Mouse (Mus musculus): ENCODE data around the gene Ufsp1. TPM values are rescaled to one million over a fixed set of nuclear protein-coding genes. Genes with fewer than 3 reads are reported as not detected.
"Not testable (repeated sequence)": the region's sequence is repeated elsewhere in the genome, so short reads cannot be mapped to it uniquely, and the experiment has no call there.

The Ufsp1 gene
- polyA plus RNA-seq, 2 experiments, result 6.3 to 9.4 TPM

DNA sequence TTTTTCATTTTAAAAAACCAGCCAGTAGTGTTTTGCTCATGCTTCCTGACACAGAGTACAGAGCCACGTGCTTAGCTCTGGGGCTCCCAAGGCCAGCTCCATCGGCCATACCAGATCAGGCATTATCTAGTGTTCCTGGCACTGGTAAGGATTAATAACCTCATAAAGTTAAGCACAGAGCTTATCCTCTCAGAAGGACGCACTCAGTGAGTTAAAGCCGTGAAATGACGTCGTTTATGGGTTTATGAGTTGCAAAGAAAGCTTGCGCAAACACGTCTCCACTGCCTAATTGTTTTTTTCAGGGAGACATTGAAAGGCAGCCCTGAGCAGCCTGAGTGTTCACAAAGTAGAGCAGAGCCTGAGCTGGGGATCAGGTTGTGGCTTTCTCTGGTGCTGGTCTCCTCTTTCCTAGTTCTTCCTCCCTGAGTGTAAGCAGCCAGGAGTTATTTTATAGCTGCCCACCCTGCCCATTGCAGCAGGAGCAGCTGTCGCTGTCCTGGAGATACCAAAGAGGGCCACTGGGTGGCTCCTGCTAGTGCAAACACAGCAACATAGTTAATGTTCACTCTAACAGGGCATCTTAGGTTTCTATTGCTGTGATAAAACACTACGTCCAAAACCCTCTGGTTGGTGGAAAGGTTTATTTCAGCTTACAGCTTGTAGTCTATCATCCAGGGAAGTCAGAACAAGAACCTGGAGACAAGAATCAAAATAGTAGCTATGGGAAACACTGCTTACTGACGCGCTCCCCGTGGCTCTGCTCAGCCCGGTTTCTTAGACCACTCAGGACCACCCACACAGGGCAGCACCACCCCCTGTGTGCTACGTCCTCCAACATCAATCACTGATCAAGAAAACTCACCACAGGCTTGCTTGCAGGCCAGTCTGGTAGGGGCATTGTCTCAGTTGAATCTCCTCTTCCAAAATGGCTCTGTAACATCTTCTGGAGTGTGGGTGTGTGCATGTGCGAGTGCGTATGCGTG is 16.8 kb upstream of the Ufsp1 start:
- no peak overlapping the region for H3K27ac ChIP-seq
- no peak overlapping the region for H3K9ac ChIP-seq (replicated peaks)
- ATAC-seq (ENCODE audit: insufficient read depth) (no peak), DNase-seq (ENCODE audit: low read depth in 3 of 3, low spot score in 3 of 3) (no peak)
- no peaks in the 10 kb centered on the region for H3K27me3 ChIP-seq (ENCODE audit: control insufficient read depth, insufficient read depth, low read length)
- no peak overlapping the region for H3K4me2 ChIP-seq (ENCODE audit: low read depth)
- H3K4me1 ChIP-seq (replicated peaks; ENCODE audit: control insufficient read depth in 2 of 2, insufficient read depth in 2 of 2, low read length in 1 of 2), result no peaks in the 10 kb centered on the region
- no peaks in the 10 kb centered on the region for H3K36me3 ChIP-seq (replicated peaks; ENCODE audit: control insufficient read depth, insufficient read depth, low read depth)
- 50% methylated on average over 18 of the region's 18 CpGs for WGBS (ENCODE audit: insufficient replicate concordance)
- H3K9me3 ChIP-seq (ENCODE audit: control insufficient read depth, low read length), result no peaks in the 10 kb centered on the region
- TF ChIP-seq EP300 (IDR thresholded peaks at IDR 0.05; ENCODE audit: low read depth) (no peak), CTCF (IDR thresholded peaks at IDR 0.05; ENCODE audit: low read depth) (peak; percentile 54)
- H3K4me3 ChIP-seq (ENCODE audit: insufficient read depth in 1 of 2, low read depth in 2 of 2, low read length in 2 of 2), result no peak overlapping the region

DNA sequence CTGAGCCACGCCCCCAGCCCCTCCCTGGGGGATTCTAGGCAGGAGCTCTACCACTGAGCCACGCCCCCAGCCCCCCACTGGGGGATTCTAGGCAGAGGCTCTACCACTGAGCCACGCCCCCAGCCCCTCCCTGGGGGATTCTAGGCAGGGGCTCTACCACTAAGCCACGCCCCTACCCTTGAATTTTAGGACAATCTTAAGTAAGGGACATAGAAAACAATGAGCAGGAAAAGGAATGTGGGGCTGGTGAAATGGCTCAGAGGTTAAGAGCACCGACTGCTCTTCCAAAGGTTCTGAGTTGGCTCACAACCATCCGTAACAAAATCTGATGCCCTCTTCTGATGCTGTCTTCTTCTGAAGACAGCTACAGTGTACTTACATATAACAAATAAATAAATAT is 10.0 kb upstream of the Ufsp1 start:
- WGBS (ENCODE audit: insufficient replicate concordance), result 73% methylated on average over 5 of the region's 6 CpGs
- not testable (repeated sequence) for DNase-seq (ENCODE audit: low read depth in 3 of 3, low spot score in 3 of 3)

GRCm38 (mm10) chr5:137285045-137285444 is 9.4 kb upstream of the Ufsp1 start:
- H3K27ac ChIP-seq, result no peak overlapping the region
- ATAC-seq (ENCODE audit: insufficient read depth) (no peak), DNase-seq (ENCODE audit: low read depth in 3 of 3, low spot score in 3 of 3) (peak in 1 of 3 experiments; percentile 56)
- peaks cover 8 to 13% of the 10 kb centered on the region in 2 experiments for H3K4me1 ChIP-seq (replicated peaks; ENCODE audit: control insufficient read depth in 2 of 2, insufficient read depth in 2 of 2, low read length in 1 of 2)
- H3K4me2 ChIP-seq (ENCODE audit: low read depth), result no peak overlapping the region
- H3K9me3 ChIP-seq (ENCODE audit: control insufficient read depth, low read length), result no peaks in the 10 kb centered on the region
- TF ChIP-seq CTCF (IDR thresholded peaks at IDR 0.05; ENCODE audit: low read depth) (peak; percentile 85), EP300 (IDR thresholded peaks at IDR 0.05; ENCODE audit: low read depth) (no peak)
- no peak overlapping the region for H3K9ac ChIP-seq (replicated peaks)
- whole genome bisulfite sequencing (ENCODE audit: insufficient replicate concordance), result 44% methylated on average over 5 of the region's 5 CpGs
- no peak overlapping the region for H3K4me3 ChIP-seq (ENCODE audit: insufficient read depth in 1 of 2, low read depth in 2 of 2, low read length in 2 of 2)
- no peaks in the 10 kb centered on the region for H3K36me3 ChIP-seq (replicated peaks; ENCODE audit: control insufficient read depth, insufficient read depth, low read depth)
- no peaks in the 10 kb centered on the region; the same call in 1 of the 2 replicates for H3K27me3 ChIP-seq (ENCODE audit: control insufficient read depth, insufficient read depth, low read length)

More for the DNA sequence above, 10.0 kb upstream of the Ufsp1 start:
- ATAC-seq (ENCODE audit: insufficient read depth); H3K9ac ChIP-seq (replicated peaks); H3K9me3 ChIP-seq (ENCODE audit: control insufficient read depth, low read length); H3K4me3 ChIP-seq (ENCODE audit: insufficient read depth in 1 of 2, low read depth in 2 of 2, low read length in 2 of 2); H3K36me3 ChIP-seq (replicated peaks; ENCODE audit: control insufficient read depth, insufficient read depth, low read depth); H3K27me3 ChIP-seq (ENCODE audit: control insufficient read depth, insufficient read depth, low read length); H3K27ac ChIP-seq; H3K4me2 ChIP-seq (ENCODE audit: low read depth): not testable (repeated sequence)
- peaks cover 6 to 12% of the 10 kb centered on the region in 2 experiments for H3K4me1 ChIP-seq (replicated peaks; ENCODE audit: control insufficient read depth in 2 of 2, insufficient read depth in 2 of 2, low read length in 1 of 2)

GRCm38 (mm10) chr5:137285986-137286385 is 8.4 kb upstream of the Ufsp1 start:
- Histone ChIP-seq H3K4me2 (ENCODE audit: low read depth) (no peak overlapping the region), H3K27me3 (ENCODE audit: control insufficient read depth, insufficient read depth, low read length) (no peaks in the 10 kb centered on the region; the same call in 1 of the 2 replicates), H3K27ac (no peak overlapping the region), H3K9ac (replicated peaks) (no peak overlapping the region), H3K4me3 (ENCODE audit: insufficient read depth in 1 of 2, low read depth in 2 of 2, low read length in 2 of 2) (no peak overlapping the region), H3K9me3 (ENCODE audit: control insufficient read depth, low read length) (no peaks in the 10 kb centered on the region), H3K4me1 (replicated peaks; ENCODE audit: control insufficient read depth in 2 of 2, insufficient read depth in 2 of 2, low read length in 1 of 2) (peaks cover 13 to 21% of the 10 kb centered on the region in 2 experiments), H3K36me3 (replicated peaks; ENCODE audit: control insufficient read depth, insufficient read depth, low read depth) (no peaks in the 10 kb centered on the region)
- ATAC-seq (ENCODE audit: insufficient read depth) (no peak), DNase-seq (ENCODE audit: low read depth in 3 of 3, low spot score in 3 of 3) (no peak)
- no peak for TF ChIP-seq CTCF (IDR thresholded peaks at IDR 0.05; ENCODE audit: low read depth)
- TF ChIP-seq EP300 (IDR thresholded peaks at IDR 0.05; ENCODE audit: low read depth), result no peak
- 45% methylated on average over 7 of the region's 7 CpGs for WGBS (ENCODE audit: insufficient replicate concordance)

- H3K27me3 ChIP-seq (ENCODE audit: control insufficient read depth, insufficient read depth, low read length), result no peaks in the 10 kb centered on the region; the same call in 1 of the 2 replicates
- no peak overlapping the region; the same call in 1 of the 2 replicates for H3K9ac ChIP-seq (replicated peaks)
- ATAC-seq (ENCODE audit: insufficient read depth), result no peak
- no peaks in the 10 kb centered on the region for H3K9me3 ChIP-seq (ENCODE audit: control insufficient read depth, low read length)
- H3K27ac ChIP-seq, result no peak overlapping the region
- no peaks in the 10 kb centered on the region for H3K36me3 ChIP-seq (replicated peaks; ENCODE audit: control insufficient read depth, insufficient read depth, low read depth)
- 0% methylated on average over 16 of the region's 16 CpGs for WGBS (ENCODE audit: insufficient replicate concordance)
- peaks cover 14 to 27% of the 10 kb centered on the region in 2 experiments for H3K4me1 ChIP-seq (replicated peaks; ENCODE audit: control insufficient read depth in 2 of 2, insufficient read depth in 2 of 2, low read length in 1 of 2)
- H3K4me2 ChIP-seq (ENCODE audit: low read depth), result peak overlapping the region; percentile 100
- peak; percentile 94 for TF ChIP-seq CTCF (IDR thresholded peaks at IDR 0.05; ENCODE audit: low read depth)
- TF ChIP-seq EP300 (IDR thresholded peaks at IDR 0.05; ENCODE audit: low read depth), result no peak
- H3K4me3 ChIP-seq (ENCODE audit: insufficient read depth in 1 of 2, low read depth in 2 of 2, low read length in 2 of 2), result peak overlapping the region; percentile 45 to 82; a peak in 2 of 4 replicates
- peak; percentile 60 to 78 (median 62) for DNase-seq (ENCODE audit: low read depth in 3 of 3, low spot score in 3 of 3)
These were observed 7.8 kb upstream of the Ufsp1 start for GRCm38 (mm10) chr5:137286655-137287031.

Data from liver, embryonic 14.5 days (tissue).